In genomic region chr5:130221760-130222145, GRCm38 (mm10) we compare ENCODE assay signal across 8 mouse cellular contexts. TPM values are rescaled to one million over a fixed set of nuclear protein-coding genes. Genes with fewer than 3 reads are reported as not detected.
DNase-seq lines count a peak whose midpoint lies in the region; ATAC-seq and TF ChIP-seq lines count a peak whose summit lies in the region.

No protein-coding gene starts in this region.

- TF ChIP-seq CTCF in heart, postnatal 0 days (IDR thresholded peaks at IDR 0.05; ENCODE audit: low read depth), result no peak
- TF ChIP-seq CTCF in forebrain, postnatal 0 days (IDR thresholded peaks at IDR 0.05; ENCODE audit: low read depth), result no peak

- 0% methylated on average over 10 of the region's 10 CpGs for WGBS in heart, postnatal 0 days
- WGBS in forebrain, postnatal 0 days, result 1% methylated on average over 10 of the region's 10 CpGs

- peak overlapping the region; percentile 76 for H3K4me2 ChIP-seq in heart, postnatal 0 days (ENCODE audit: low read depth, low read length)
- peak overlapping the region; percentile 68 for H3K4me2 ChIP-seq in forebrain, postnatal 0 days (ENCODE audit: low read depth)

- H3K4me3 ChIP-seq in heart, postnatal 0 days (ENCODE audit: low read depth, low read length), result peak overlapping the region; percentile 89
- peak overlapping the region; percentile 91 for H3K4me3 ChIP-seq in forebrain, postnatal 0 days (ENCODE audit: low read depth, low read length)

- intact Hi-C loops in heart, postnatal 25 days (cut with DNase I), result loop anchor here (5.0 kb wide), 1 partner anchor 219 kb away; the partner anchor contains the start of gene Gusb

- peaks cover 20% of the 10 kb centered on the region for H3K4me1 ChIP-seq in heart, postnatal 0 days (ENCODE audit: control insufficient read depth, insufficient read depth)
- peaks cover 16% of the 10 kb centered on the region for H3K4me1 ChIP-seq in forebrain, postnatal 0 days (ENCODE audit: insufficient read depth)

- ATAC-seq in heart, postnatal 0 days (ENCODE audit: insufficient read depth, low read depth), result peak; percentile 30; the same call in 1 of the 2 replicates
- ATAC-seq in forebrain, postnatal 0 days, result peak; percentile 64; the same call in 1 of the 2 replicates

- no peaks in the 10 kb centered on the region for H3K27me3 ChIP-seq in heart, postnatal 0 days (ENCODE audit: control insufficient read depth, insufficient read depth, low read length)
- H3K27me3 ChIP-seq in forebrain, postnatal 0 days (ENCODE audit: insufficient read depth, low read length), result no peaks in the 10 kb centered on the region

- H3K9ac ChIP-seq in heart, postnatal 0 days (replicated peaks; ENCODE audit: low read depth, low read length), result peak overlapping the region; percentile 87
- H3K9ac ChIP-seq in forebrain, postnatal 0 days, result peak overlapping the region; percentile 85

- TF ChIP-seq EP300 in heart, postnatal 0 days (IDR thresholded peaks at IDR 0.05; ENCODE audit: low read depth), result no peak

- no peaks in the 10 kb centered on the region for H3K9me3 ChIP-seq in heart, postnatal 0 days (replicated peaks; ENCODE audit: control insufficient read depth, low read length)
- H3K9me3 ChIP-seq in forebrain, postnatal 0 days (ENCODE audit: low read length), result no peaks in the 10 kb centered on the region

- DNase-seq in heart, postnatal 0 days (ENCODE audit: low spot score), result no peak
- no peak for DNase-seq in heart, postnatal 25 days (ENCODE audit: low spot score)
- peak; percentile 50 for DNase-seq in MN1 (ENCODE audit: low spot score)
- no peak for DNase-seq in forebrain, postnatal 0 days
- DNase-seq in lung, postnatal 36 days, result peak; percentile 33
- DNase-seq in right cerebral cortex, postnatal 36 days (ENCODE audit: low spot score in 2 of 2), result no peak
- no peak for DNase-seq in right cerebral cortex, postnatal 10 days (ENCODE audit: low spot score in 2 of 2)
- no peak for DNase-seq in gastrocnemius, adult 8-10 months (ENCODE audit: low spot score in 2 of 2)

- 0 out of 2 replicates have a peak, but pooled peaks cover 11% of the 10 kb centered on the region for H3K36me3 ChIP-seq in heart, postnatal 0 days (replicated peaks; ENCODE audit: control insufficient read depth, insufficient read depth, low read length)
- H3K36me3 ChIP-seq in forebrain, postnatal 0 days (ENCODE audit: insufficient read depth), result no peaks in the 10 kb centered on the region

- peak overlapping the region; percentile 82 for H3K27ac ChIP-seq in heart, postnatal 0 days (ENCODE audit: low read depth)
- H3K27ac ChIP-seq in forebrain, postnatal 0 days (ENCODE audit: low read depth, low read length), result peak overlapping the region; percentile 81

RNA-seq across cellular contexts. Expression of gene Tmem248, which starts 4.9 kb away (rescaled TPM):
- 31.9 and 38.1 TPM in 2 replicates for total RNA-seq in heart, postnatal 0 days (2014; rRNA removed; ENCODE audit: low replicate concordance)
- polyA plus RNA-seq in heart, postnatal 0 days (2015; fragmentation: Nextera tagmentation; extraction: Ambion mirVana), result 23.9 and 24.5 TPM in 2 replicates
- total RNA-seq in heart, postnatal 25 days (2021), result 10 to 100 TPM; 32.8 to 33.6 TPM
- total RNA-seq in forebrain, postnatal 0 days (2014; rRNA removed), result 29.8 and 45.8 TPM in 2 replicates
- 20.6 and 29.1 TPM in 2 replicates for polyA plus RNA-seq in forebrain, postnatal 0 days (2015; fragmentation: Nextera tagmentation; extraction: Ambion mirVana)
- total RNA-seq in gastrocnemius, adult 8-10 months (2022), result 10 to 100 TPM; 52.7 to 61.0 (median 55.8) TPM

RNA-seq across cellular contexts. Expression of gene Sbds, which starts 33.6 kb away (rescaled TPM):
- 8.6 and 15.7 TPM in 2 replicates for total RNA-seq in heart, postnatal 0 days (2014; rRNA removed; ENCODE audit: low replicate concordance)
- 56.9 and 57.6 TPM in 2 replicates for polyA plus RNA-seq in heart, postnatal 0 days (2015; fragmentation: Nextera tagmentation; extraction: Ambion mirVana)
- 10 to 100 TPM; 39.2 to 43.9 TPM for total RNA-seq in heart, postnatal 25 days (2021)
- total RNA-seq in forebrain, postnatal 0 days (2014; rRNA removed), result 27.2 and 27.8 TPM in 2 replicates
- polyA plus RNA-seq in forebrain, postnatal 0 days (2015; fragmentation: Nextera tagmentation; extraction: Ambion mirVana), result 43.7 and 45.2 TPM in 2 replicates
- total RNA-seq in gastrocnemius, adult 8-10 months (2022), result 10 to 100 TPM; 26.8 to 34.1 (median 28.8) TPM

RNA-seq across cellular contexts. Expression of gene Tyw1, which starts 33.7 kb away (rescaled TPM):
- 7.0 and 18.9 TPM in 2 replicates for total RNA-seq in heart, postnatal 0 days (2014; rRNA removed; ENCODE audit: low replicate concordance)
- polyA plus RNA-seq in heart, postnatal 0 days (2015; fragmentation: Nextera tagmentation; extraction: Ambion mirVana), result 11.1 and 11.6 TPM in 2 replicates
- 1 to 10 TPM; 7.7 to 7.9 TPM for total RNA-seq in heart, postnatal 25 days (2021)
- 18.0 and 19.8 TPM in 2 replicates for total RNA-seq in forebrain, postnatal 0 days (2014; rRNA removed)
- polyA plus RNA-seq in forebrain, postnatal 0 days (2015; fragmentation: Nextera tagmentation; extraction: Ambion mirVana), result 17.8 and 18.5 TPM in 2 replicates
- 10 to 100 TPM in 2 of 4 experiments, 1 to 10 TPM in 2; 9.6 to 13.8 (median 11.3) TPM for total RNA-seq in gastrocnemius, adult 8-10 months (2022)

RNA-seq across cellular contexts. Expression of gene Rabgef1, which starts 50.2 kb away (rescaled TPM):
- 4.6 and 17.5 TPM in 2 replicates for total RNA-seq in heart, postnatal 0 days (2014; rRNA removed; ENCODE audit: low replicate concordance)
- polyA plus RNA-seq in heart, postnatal 0 days (2015; fragmentation: Nextera tagmentation; extraction: Ambion mirVana), result 16.7 and 19.8 TPM in 2 replicates
- 10 to 100 TPM; 18.5 to 20.2 TPM for total RNA-seq in heart, postnatal 25 days (2021)
- 23.0 and 26.8 TPM in 2 replicates for total RNA-seq in forebrain, postnatal 0 days (2014; rRNA removed)
- polyA plus RNA-seq in forebrain, postnatal 0 days (2015; fragmentation: Nextera tagmentation; extraction: Ambion mirVana), result 23.8 and 32.5 TPM in 2 replicates
- total RNA-seq in gastrocnemius, adult 8-10 months (2022), result 100 to 1,000 TPM in 3 of 4 experiments, 10 to 100 TPM in 1; 94.6 to 134 (median 116) TPM

Comparison
In these comparisons a context has a peak if more than half of its experiments do, and no peak if none do; other contexts are left out.
1. DNase-seq: peak in MN1 (single experiment) and lung, postnatal 36 days (single experiment); none in heart, postnatal 0 days (single experiment), heart, postnatal 25 days (single experiment), forebrain, postnatal 0 days (single experiment), right cerebral cortex, postnatal 36 days (0 of 2), right cerebral cortex, postnatal 10 days (0 of 2) and gastrocnemius, adult 8-10 months (0 of 2).